Mouse (Mus musculus) MEL (cell line): ENCODE results near the gene Phf20. TPM values are rescaled to one million over a fixed set of nuclear protein-coding genes. Genes with fewer than 3 reads are reported as not detected.
"Not testable (repeated sequence)": the region's sequence is repeated elsewhere in the genome, so short reads cannot be mapped to it uniquely, and the experiment has no call there.

Source experiments
- DNase-seq: peaks from one replicate; pipeline ENCODE4 v3.0.0; 2011; ENCODE audit warnings: low read depth, low spot score
- H3K27ac ChIP-seq: 2 replicates; pipeline ENCODE4 v1.5.1; 2012; ENCODE audit warnings: low read depth, mild to moderate bottlenecking, control low read depth, low read length, moderate library complexity; ENCODE audit not compliant: control insufficient read depth
- H3K27me3 ChIP-seq, 2 experiments: fragments of 150-350 bp in 1 of 2; sonication (generic) in 1 of 2; 2 replicates each; pipeline ENCODE4 v1.6.1; 2012; ENCODE audit warnings: low read length in 2 of 2, mild to moderate bottlenecking in 2 of 2, improper control_type of control experiment in 1 of 2, moderate library complexity in 1 of 2; ENCODE audit not compliant: insufficient read depth in 2 of 2, control insufficient read depth in 1 of 2
- H3K36me3 ChIP-seq, 2 experiments: 2 replicates each; pipeline ENCODE4 v1.6.1; 2012 to 2014; ENCODE audit warnings: low read length in 2 of 2, improper control_type of control experiment in 1 of 2, inconsistent platforms in 1 of 2, mild to moderate bottlenecking in 1 of 2; ENCODE audit not compliant: insufficient read depth in 2 of 2, control insufficient read depth in 1 of 2
- H3K4me1 ChIP-seq, 2 experiments: fragments of 150-350 bp in 1 of 2; sonication (generic) in 1 of 2; 2 replicates each; pipeline ENCODE4 v1.6.1; 2012; ENCODE audit warnings: low read length in 2 of 2, improper control_type of control experiment in 1 of 2, mild to moderate bottlenecking in 1 of 2; ENCODE audit not compliant: insufficient read depth in 2 of 2, control insufficient read depth in 1 of 2
- H3K4me3 ChIP-seq, 2 experiments: fragments of 150-350 bp in 1 of 2; sonication (generic) in 1 of 2; 2 replicates each; pipeline ENCODE4 v1.5.1; 2012; ENCODE audit warnings: low read depth in 2 of 2, low read length in 2 of 2, mild to moderate bottlenecking in 2 of 2, moderate library complexity in 2 of 2, control low read depth in 1 of 2, improper control_type of control experiment in 1 of 2; ENCODE audit not compliant: control insufficient read depth in 1 of 2, insufficient read depth in 1 of 2
- H3K79me2 ChIP-seq: 2 replicates; pipeline ENCODE4 v1.6.1; 2012; ENCODE audit warnings: mild to moderate bottlenecking, low read length, moderate library complexity; ENCODE audit not compliant: control insufficient read depth, poor library complexity, insufficient read depth
- H3K9ac ChIP-seq: 2 replicates; pipeline ENCODE4 v1.6.1; 2012; ENCODE audit warnings: low read depth, mild to moderate bottlenecking, control low read depth, low read length, moderate library complexity; ENCODE audit not compliant: control insufficient read depth, poor library complexity, severe bottlenecking
- H3K9me3 ChIP-seq: fragments of 150-350 bp; sonication (generic); replicated peaks from 2 replicates; pipeline ENCODE4 v1.6.1; 2012; ENCODE audit warnings: mild to moderate bottlenecking, low read length, improper control_type of control experiment, moderate library complexity; ENCODE audit not compliant: insufficient read depth
- BHLHE40 ChIP-seq: IDR thresholded peaks from 2 replicates; pipeline ENCODE4 v1.6.1; 2012; ENCODE audit warnings: low read depth, mild to moderate bottlenecking, inconsistent platforms, low read length, improper control_type of control experiment, borderline replicate concordance
- ELF1 ChIP-seq: IDR thresholded peaks from 2 replicates; pipeline ENCODE4 v1.6.1; 2014; ENCODE audit warnings: low read depth, mild to moderate bottlenecking, inconsistent platforms, low read length, improper control_type of control experiment, moderate library complexity
- KAT2A ChIP-seq: conservative IDR thresholded peaks from 2 replicates; pipeline ENCODE4 v1.6.1; 2012; ENCODE audit warnings: low read depth, low read length, improper control_type of control experiment, inconsistent platforms
- MAFK ChIP-seq: IDR thresholded peaks from 2 replicates; pipeline ENCODE4 v1.6.1; 2011; ENCODE audit warnings: low read depth, mild to moderate bottlenecking, low read length, improper control_type of control experiment, borderline replicate concordance
- MAX ChIP-seq: IDR thresholded peaks from 2 replicates; pipeline ENCODE4 v1.6.1; 2011; ENCODE audit warnings: low read length, improper control_type of control experiment
- MAZ ChIP-seq: IDR thresholded peaks from 2 replicates; pipeline ENCODE4 v1.6.1; 2012; ENCODE audit warnings: low read depth, mild to moderate bottlenecking, inconsistent platforms, low read length, improper control_type of control experiment
- MEF2A ChIP-seq: IDR thresholded peaks from 2 replicates; pipeline ENCODE4 v1.6.1; 2014; ENCODE audit warnings: low read depth, mild to moderate bottlenecking, inconsistent platforms, low read length, improper control_type of control experiment; ENCODE audit not compliant: poor library complexity, insufficient replicate concordance, severe bottlenecking; ENCODE audit errors: extremely low read depth
- MXI1 ChIP-seq: IDR thresholded peaks from 2 replicates; pipeline ENCODE4 v1.6.1; 2011; ENCODE audit warnings: mild to moderate bottlenecking, low read depth, low read length, improper control_type of control experiment
- MYB ChIP-seq: IDR thresholded peaks from 2 replicates; pipeline ENCODE4 v1.6.1; 2011; ENCODE audit warnings: mild to moderate bottlenecking, low read depth, low read length, improper control_type of control experiment
- MYC ChIP-seq: IDR thresholded peaks from 2 replicates; pipeline ENCODE4 v1.6.1; 2011; ENCODE audit warnings: low read depth, mild to moderate bottlenecking, low read length, improper control_type of control experiment, moderate library complexity
- NELFE ChIP-seq: IDR thresholded peaks from 2 replicates; pipeline ENCODE4 v1.6.1; 2011; ENCODE audit warnings: low read depth, low read length, improper control_type of control experiment
- NRF1 ChIP-seq: IDR thresholded peaks from 2 replicates; pipeline ENCODE4 v1.6.1; 2014; ENCODE audit warnings: low read depth, mild to moderate bottlenecking, inconsistent platforms, low read length, improper control_type of control experiment, moderate library complexity; ENCODE audit not compliant: poor library complexity, insufficient read depth, severe bottlenecking
- POLR2A ChIP-seq, 2 experiments: IDR thresholded peaks; 2 replicates each; pipeline ENCODE4 v1.6.1; 2011 to 2012; ENCODE audit warnings: low read length in 2 of 2, mild to moderate bottlenecking in 2 of 2, control low read depth in 1 of 2, improper control_type of control experiment in 1 of 2, low read depth in 1 of 2, moderate library complexity in 1 of 2; ENCODE audit not compliant: control insufficient read depth in 1 of 2, insufficient read depth in 1 of 2, poor library complexity in 1 of 2
- POLR2AphosphoS5 ChIP-seq: IDR thresholded peaks from 2 replicates; pipeline ENCODE4 v1.6.1; 2012; ENCODE audit warnings: low read depth, borderline replicate concordance, mild to moderate bottlenecking, inconsistent platforms, low read length, moderate library complexity, mixed read lengths
- RAD21 ChIP-seq: IDR thresholded peaks from 2 replicates; pipeline ENCODE4 v1.6.1; 2011; ENCODE audit warnings: mild to moderate bottlenecking, low read depth, low read length, improper control_type of control experiment
- RCOR1 ChIP-seq: IDR thresholded peaks from 2 replicates; pipeline ENCODE4 v1.6.1; 2012; ENCODE audit warnings: low read depth, mild to moderate bottlenecking, inconsistent platforms, low read length, improper control_type of control experiment
- SIN3A ChIP-seq: IDR thresholded peaks from 2 replicates; pipeline ENCODE4 v1.6.1; 2012; ENCODE audit warnings: low read length, improper control_type of control experiment, inconsistent platforms
- TAL1 ChIP-seq: IDR thresholded peaks from 2 replicates; pipeline ENCODE4 v1.6.1; 2012; ENCODE audit warnings: mild to moderate bottlenecking, inconsistent platforms, low read length, moderate library complexity, mixed read lengths
- TBP ChIP-seq: IDR thresholded peaks from 2 replicates; pipeline ENCODE4 v1.8.0; 2011; ENCODE audit warnings: low read depth, low read length, improper control_type of control experiment
- TCF12 ChIP-seq: IDR thresholded peaks from 2 replicates; pipeline ENCODE4 v1.6.1; 2014; ENCODE audit warnings: low read depth, mild to moderate bottlenecking, inconsistent platforms, low read length, improper control_type of control experiment, moderate library complexity
- ZKSCAN1 ChIP-seq: IDR thresholded peaks from 2 replicates; pipeline ENCODE4 v1.6.1; 2012; ENCODE audit warnings: low read depth, mild to moderate bottlenecking, inconsistent platforms, low read length, improper control_type of control experiment, moderate library complexity
- ZNF384 ChIP-seq: IDR thresholded peaks from 2 replicates; pipeline ENCODE4 v1.6.1; 2012; ENCODE audit warnings: low read depth, mild to moderate bottlenecking, inconsistent platforms, low read length, improper control_type of control experiment
- polyA plus RNA-seq, 2 experiments: library from polyadenylated mRNA; stranded (reverse) in 1 of 2; unstranded in 1 of 2; fragments of >175 nt in 1 of 2; fragments of >200 nt in 1 of 2; gene quantifications; 2 replicates each; pipeline versions ENCODE4 v1.2.1 to v1.2.4; 2012; ENCODE audit warnings: low replicate concordance in 2 of 2, low read depth in 1 of 2; ENCODE audit not compliant: insufficient read length in 2 of 2, insufficient read depth in 1 of 2, missing spikeins in 1 of 2
- total RNA-seq: library from RNA; depleted of rRNA; stranded (reverse); fragments of 300-350 nt; gene quantifications from 2 replicates; pipeline ENCODE4 v1.2.3, GENCODE M21; 2012

Gene Phf20
- total and polyA plus RNA-seq, 3 experiments = 11.7 to 16.9 TPM; not detected in 1

GRCm38 (mm10) chr2:156181592-156181991 is 14.7 kb upstream of the Phf20 start:
- DNase-seq = no peak
- no peak for TF ChIP-seq POLR2A (IDR thresholded peaks at IDR 0.05; ENCODE audit: control insufficient read depth in 1 of 2, insufficient read depth in 1 of 2, low read depth in 1 of 2, low read length in 2 of 2, poor library complexity in 1 of 2)
- 0 out of 2 replicates have a peak, but pooled peaks have one; percentile 57 for TF ChIP-seq RCOR1
- TF ChIP-seq, all 39 proteins: peak for 1
- H3K9ac ChIP-seq = peak overlapping the region; percentile 79
- H3K36me3 ChIP-seq = peaks cover 19 to 26% of the 10 kb centered on the region in 2 experiments
- H3K4me3 ChIP-seq = peak overlapping the region in 1 of 2 experiments; percentile 72; a peak in 3 of 4 replicates
- H3K79me2 ChIP-seq = peaks cover 29% of the 10 kb centered on the region
- H3K27me3 ChIP-seq = no peaks in the 10 kb centered on the region
- no peaks in the 10 kb centered on the region for H3K9me3 ChIP-seq
- peaks cover 0 to 16% of the 10 kb centered on the region in 2 experiments; a peak in 2 of 4 replicates for H3K4me1 ChIP-seq
- H3K27ac ChIP-seq = no peak overlapping the region; the same call in 1 of the 2 replicates

- DNase-seq, H3K79me2 ChIP-seq, H3K27ac ChIP-seq: not testable (repeated sequence)
Observed at GRCm38 (mm10) chr2:156189241-156189640, 7.0 kb upstream of the Phf20 start.

GRCm38 (mm10) chr2:156190004-156190896 is 6.0 kb upstream of the Phf20 start:
- Histone ChIP-seq H3K79me2 (no peaks in the 10 kb centered on the region), H3K9ac (peak overlapping the region; percentile 35), H3K27me3 (no peaks in the 10 kb centered on the region), H3K4me1 (peaks cover 0 to 8% of the 10 kb centered on the region in 2 experiments; a peak in 3 of 4 replicates), H3K4me3 (peak overlapping the region; percentile 42 to 56), H3K9me3 (no peaks in the 10 kb centered on the region), H3K27ac (peak overlapping the region; percentile 80), H3K36me3 (peaks cover 0 to 6% of the 10 kb centered on the region in 2 experiments; a peak in 2 of 4 replicates)
- DNase-seq = peak; percentile 94
- peak; percentile 9; the same call in 1 of the 2 replicates for TF ChIP-seq RCOR1
- TF ChIP-seq MYC = peak; percentile 15; the same call in 1 of the 2 replicates
- TF ChIP-seq MAZ = no peak
- peak; percentile 85 for TF ChIP-seq TBP
- no peak for TF ChIP-seq BHLHE40
- peak; percentile 26; the same call in 1 of the 2 replicates for TF ChIP-seq NELFE
- TF ChIP-seq POLR2AphosphoS5 = no peak
- no peak for TF ChIP-seq MYB
- peak; percentile 62 for TF ChIP-seq SIN3A
- peak; percentile 41; the same call in 1 of the 2 replicates for TF ChIP-seq TAL1
- no peak for TF ChIP-seq MEF2A
- no peak for TF ChIP-seq ZKSCAN1
- TF ChIP-seq MAX = 0 out of 2 replicates have a peak, but pooled peaks have one; percentile 9
- no peak for TF ChIP-seq KAT2A
- TF ChIP-seq RAD21 = no peak
- TF ChIP-seq ZNF384 = no peak
- peak; percentile 70 for TF ChIP-seq TCF12
- no peak for TF ChIP-seq NRF1
- peak; percentile 29 to 74; a peak in 2 of 4 replicates for TF ChIP-seq POLR2A (IDR thresholded peaks at IDR 0.05; ENCODE audit: control insufficient read depth in 1 of 2, insufficient read depth in 1 of 2, low read depth in 1 of 2, low read length in 2 of 2, poor library complexity in 1 of 2)
- TF ChIP-seq ELF1 = peak; percentile 48; the same call in 1 of the 2 replicates
- no peak for TF ChIP-seq MAFK
- TF ChIP-seq MXI1 = no peak

More at GRCm38 (mm10) chr2:156189241-156189640, 7.0 kb upstream of the Phf20 start:
- H3K36me3 ChIP-seq, H3K9ac ChIP-seq, H3K4me3 ChIP-seq, H3K9me3 ChIP-seq, H3K4me1 ChIP-seq, H3K27me3 ChIP-seq: not testable (repeated sequence)
